Mouse (Mus musculus) layer of hippocampus, adult 2 months (tissue): ENCODE results near the gene Mphosph8. TPM values are rescaled to one million over a fixed set of nuclear protein-coding genes. Genes with fewer than 3 reads are reported as not detected.

Experiments used
- DNase-seq, 2 experiments: peaks; one replicate each; pipeline ENCODE4 v3.0.0; 2022; ENCODE audit warnings: low spot score in 2 of 2
- H3K27ac ChIP-seq: fragments of 200-600 bp; 2 replicates; pipeline ENCODE4 v1.8.1; 2022
- H3K4me3 ChIP-seq: fragments of 200-600 bp; 2 replicates; pipeline ENCODE4 v1.8.1; 2022; ENCODE audit warnings: mild to moderate bottlenecking
- CTCF ChIP-seq: fragments of 200-600 bp; conservative IDR thresholded peaks from 2 replicates; pipeline ENCODE4 v1.8.1; 2022; ENCODE audit warnings: antibody characterized with exemption, mild to moderate bottlenecking, moderate library complexity
- total RNA-seq, 2 experiments: library from RNA; stranded (reverse); gene quantifications; 2 replicates each; pipeline ENCODE4 v1.2.3; 2021

The Mphosph8 gene
- total RNA-seq, 2 experiments from 2014 or later: 52.2 to 54.6 TPM

DNA sequence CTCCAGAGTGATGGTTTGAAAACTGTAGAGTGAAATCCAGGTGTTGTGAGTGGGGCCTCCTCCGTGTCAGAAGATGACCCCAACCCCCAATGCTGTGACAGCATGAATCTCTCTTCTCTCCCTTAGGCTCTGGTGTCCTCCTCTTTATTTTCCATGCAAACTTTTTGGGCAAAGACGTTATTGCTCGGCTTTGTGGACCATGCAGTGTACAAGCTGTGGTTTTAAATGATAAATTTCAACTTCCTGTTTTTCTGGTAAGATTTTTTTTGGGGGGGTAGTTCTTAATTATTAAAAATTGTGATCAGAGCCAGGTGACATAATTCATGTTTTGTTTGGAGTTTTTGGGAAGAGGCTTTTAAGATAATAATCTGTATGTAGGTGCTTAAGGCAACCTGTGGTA is 27.4 kb downstream of the Mphosph8 start:
- no peak overlapping the region for H3K27ac ChIP-seq
- TF ChIP-seq CTCF: no peak
- DNase-seq: no peak
- H3K4me3 ChIP-seq: no peak overlapping the region

DNA sequence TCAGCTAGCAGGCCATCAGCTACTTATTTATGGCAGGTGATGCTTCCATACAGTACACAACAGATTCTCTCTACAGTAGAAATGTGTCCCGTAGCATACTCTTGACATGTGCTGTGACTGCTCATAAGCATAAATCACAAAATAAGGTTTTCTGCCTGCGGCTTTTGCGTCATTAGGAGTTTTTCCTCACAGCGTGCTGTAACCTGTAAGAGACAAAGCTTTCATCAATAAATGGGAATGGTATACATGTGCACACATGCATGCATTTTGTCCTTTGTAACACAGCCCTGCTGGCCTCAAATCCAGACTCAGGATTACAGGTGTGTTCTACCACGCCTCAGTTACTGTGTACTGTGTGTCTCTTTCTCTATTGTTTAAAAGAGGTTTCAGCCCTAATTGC is 29.8 kb downstream of the Mphosph8 start:
- no peak for DNase-seq
- no peak for TF ChIP-seq CTCF

DNA sequence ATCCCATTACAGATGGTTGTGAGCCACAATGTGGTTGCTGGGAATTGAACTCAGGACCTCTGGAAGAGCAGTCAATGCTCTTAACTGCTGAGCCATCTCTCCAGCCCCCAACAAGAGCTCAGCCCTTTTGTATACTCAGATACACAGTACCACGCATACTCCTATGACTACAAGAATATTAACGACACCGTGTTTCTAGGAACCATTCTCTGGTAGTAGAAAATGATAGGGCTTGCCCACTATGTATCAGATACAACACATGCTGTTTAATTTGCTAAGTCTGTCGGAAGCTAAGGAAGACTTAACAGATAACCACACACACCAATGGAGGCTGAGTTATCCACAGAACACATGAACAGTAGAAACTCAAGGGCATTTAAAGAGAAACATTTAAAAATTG is 34.6 kb downstream of the Mphosph8 start:
- Histone ChIP-seq H3K4me3 (no peak overlapping the region), H3K27ac (no peak overlapping the region)
- TF ChIP-seq CTCF: no peak
- no peak for DNase-seq

More for the DNA sequence above, 29.8 kb downstream of the Mphosph8 start:
- H3K27ac ChIP-seq: peak overlapping the region; percentile 0; the same call in 1 of the 2 replicates
- H3K4me3 ChIP-seq: no peak overlapping the region

DNA sequence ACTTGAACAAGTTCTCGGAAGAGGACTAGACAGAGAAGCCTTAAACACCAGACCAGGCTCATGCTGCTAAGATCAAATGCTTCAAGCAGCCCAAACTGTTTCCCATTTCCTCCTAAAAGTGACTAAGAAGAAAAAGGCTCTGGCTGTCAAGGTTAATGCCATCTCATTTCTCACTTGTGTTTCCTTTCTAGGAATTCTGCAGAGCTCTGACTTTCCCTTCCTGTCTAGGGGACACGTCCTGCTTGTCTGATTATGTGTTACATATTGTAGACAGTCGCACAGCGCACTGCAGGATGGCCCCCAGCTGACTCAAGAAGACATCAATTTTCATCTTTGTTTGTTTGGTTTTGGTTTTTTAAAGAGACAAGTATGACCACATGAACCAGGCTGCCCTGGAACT is 37.6 kb downstream of the Mphosph8 start:
- TF ChIP-seq CTCF: no peak
- no peak overlapping the region for H3K4me3 ChIP-seq
- DNase-seq: no peak
- no peak overlapping the region for H3K27ac ChIP-seq

DNA sequence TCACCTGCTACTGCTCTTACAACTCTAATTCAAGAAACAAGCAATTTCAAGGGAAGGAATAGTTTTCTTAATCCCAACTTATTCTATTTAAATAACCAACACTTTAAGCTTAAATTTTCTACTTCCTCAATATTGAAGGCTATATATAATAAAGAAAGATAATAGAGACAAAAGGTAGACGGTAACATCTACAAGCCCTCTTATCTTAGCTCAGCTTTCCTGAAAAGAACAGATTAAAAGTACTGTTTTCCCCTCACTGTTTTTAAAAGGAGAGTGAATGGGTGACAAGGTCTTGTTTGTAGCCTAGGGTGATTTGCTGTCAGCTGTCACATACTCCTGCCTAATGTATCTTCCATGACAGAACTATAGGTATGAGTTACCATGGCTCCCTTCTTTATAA is 58.4 kb downstream of the Mphosph8 start:
- DNase-seq: no peak
- Histone ChIP-seq H3K4me3 (no peak overlapping the region), H3K27ac (no peak overlapping the region)
- no peak for TF ChIP-seq CTCF

DNA sequence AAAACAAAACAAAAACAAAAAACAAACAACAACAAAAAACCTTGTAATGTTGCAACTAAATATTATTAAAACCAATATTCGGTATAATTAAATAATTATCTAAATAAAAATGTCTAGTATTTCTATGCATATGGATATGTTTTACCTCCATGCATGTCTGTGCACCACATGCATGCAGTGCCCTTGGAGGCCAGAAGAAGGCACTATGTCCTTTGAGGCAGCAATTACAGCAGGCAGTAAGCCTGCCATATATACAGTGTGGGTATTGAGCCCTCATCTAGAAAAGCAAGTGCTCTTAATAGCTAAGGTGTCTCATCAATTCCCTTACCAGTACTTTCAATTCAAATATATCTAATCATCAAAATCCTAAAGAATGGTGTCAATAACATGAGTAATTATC is 72.1 kb downstream of the Mphosph8 start:
- peak; percentile 44 for TF ChIP-seq CTCF
- Histone ChIP-seq H3K4me3 (no peak overlapping the region), H3K27ac (no peak overlapping the region)
- DNase-seq: no peak

Other genes starting within 250 kb of the Mphosph8 start
- gene Cenpj, start 92.8 kb upstream of the Mphosph8 start, total RNA-seq: 1 to 10 TPM; 3.5 to 3.6 TPM
- 1 to 10 TPM; 4.3 to 5.0 TPM for gene Parp4, start 92.6 kb upstream of the Mphosph8 start, total RNA-seq
- 10 to 100 TPM; 59.5 to 70.8 TPM for gene Pspc1, start 110.1 kb downstream of the Mphosph8 start, total RNA-seq
- gene Zmym5, start 143.5 kb downstream of the Mphosph8 start, total RNA-seq: 10 to 100 TPM; 28.0 to 32.2 TPM
- gene Zmym2, start 218.4 kb downstream of the Mphosph8 start, total RNA-seq: 100 to 1,000 TPM in 1 of 2 experiments, 10 to 100 TPM in 1; 93.1 to 103 TPM